Mouse (Mus musculus): ENCODE results near the gene Ccdc71l.

Gene Ccdc71l

DNA sequence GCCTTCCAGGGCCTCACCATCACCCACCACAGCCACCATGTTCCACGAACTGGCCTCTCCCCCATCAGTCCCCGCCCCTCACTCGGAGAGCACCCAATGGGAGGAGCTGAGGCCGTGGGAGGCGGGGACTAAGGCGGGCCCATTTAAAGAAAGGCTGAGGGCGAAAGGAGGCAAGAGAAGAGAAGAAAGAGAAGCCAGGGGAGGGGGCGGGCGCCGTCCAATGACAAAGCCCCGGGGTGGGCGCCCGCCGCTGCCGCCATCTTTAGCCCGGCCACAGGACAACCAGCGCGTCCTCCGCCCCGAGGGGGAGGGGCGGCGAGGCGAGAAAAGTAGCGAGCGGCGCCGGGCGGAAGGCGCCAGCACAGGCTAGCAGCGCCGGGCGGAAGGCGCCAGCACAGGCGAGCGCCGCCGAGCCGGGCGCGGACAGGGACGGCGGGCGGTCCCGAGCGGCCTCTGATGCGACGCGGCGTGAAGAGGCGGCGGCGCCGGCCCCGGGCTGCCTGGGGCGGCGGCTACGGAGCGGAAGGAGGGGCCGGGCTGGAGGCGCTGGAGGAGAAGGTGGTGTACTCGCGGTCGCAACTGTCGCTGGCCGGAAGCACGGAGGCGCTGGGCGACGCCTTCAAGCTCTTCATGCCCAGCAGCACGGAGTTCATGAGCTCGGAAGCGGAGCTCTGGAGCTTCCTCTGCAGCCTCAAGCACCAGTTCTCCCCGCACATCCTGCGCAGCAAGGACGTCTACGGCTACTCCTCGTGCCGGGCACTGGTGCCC lies at the start of gene Ccdc71l:
TSS of gene Ccdc71l (plus strand) at position 177 of the 768 bp plus-strand sequence.
- peak; percentile 88 for DNase-seq

DNA sequence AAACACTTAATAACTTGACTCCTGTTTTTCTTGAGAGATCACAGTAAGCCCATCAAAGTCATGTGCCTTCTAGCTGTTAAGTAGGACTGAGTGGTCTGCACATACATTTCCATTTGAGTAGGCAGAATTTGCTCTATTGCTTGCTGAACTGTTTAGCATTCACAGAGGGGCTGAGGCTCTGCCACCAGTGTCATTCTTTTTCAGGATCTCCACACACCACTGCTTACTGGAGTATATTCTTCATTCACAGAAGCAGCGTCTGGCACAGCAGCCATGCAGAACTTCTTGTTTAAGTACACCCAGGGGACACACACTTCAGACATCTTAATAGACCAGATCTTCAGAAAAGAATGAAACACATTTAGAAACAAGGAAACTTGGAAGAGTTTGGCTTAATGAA lies 39.4 kb upstream of the Ccdc71l start:
- DNase-seq, result no peak

DNA sequence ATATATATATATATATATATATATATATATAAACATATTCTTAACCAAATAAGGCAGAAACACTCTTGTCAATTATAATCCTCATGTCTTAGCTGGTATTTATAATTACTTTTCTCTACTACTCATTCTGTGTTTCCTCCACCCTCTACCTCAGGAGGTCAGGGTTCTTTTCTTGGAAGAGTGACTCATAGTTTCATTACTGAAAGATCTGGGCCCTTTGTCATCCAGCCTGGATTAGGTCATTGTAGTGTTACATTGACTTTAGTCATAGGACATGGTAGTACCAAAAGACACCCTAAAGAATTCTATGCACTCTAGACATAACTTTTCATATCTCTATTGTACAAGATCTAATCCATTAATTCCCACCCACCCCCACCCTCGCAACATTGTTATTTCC lies 35.0 kb upstream of the Ccdc71l start:
- no peak for DNase-seq

DNA sequence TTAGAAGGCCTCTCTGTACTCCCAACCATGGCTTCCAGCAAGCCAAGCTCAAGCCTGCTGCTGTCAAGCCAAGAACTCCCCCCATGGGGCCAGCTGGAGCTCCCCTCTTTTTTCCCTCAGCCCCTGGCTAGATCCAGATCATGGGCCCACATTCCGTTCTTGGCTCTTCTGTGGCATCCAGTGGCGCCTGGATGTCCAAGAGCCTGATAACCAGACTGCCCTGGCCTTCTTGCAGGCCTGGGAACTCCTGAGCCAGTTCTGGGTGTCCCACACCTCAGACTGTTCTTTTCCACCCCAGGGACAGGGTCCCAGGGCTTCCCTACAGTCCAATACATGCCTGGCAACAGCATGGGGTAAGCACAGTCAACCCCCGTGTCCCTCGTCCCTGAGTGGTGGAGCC lies 32.4 kb upstream of the Ccdc71l start:
- DNase-seq, result no peak

DNA sequence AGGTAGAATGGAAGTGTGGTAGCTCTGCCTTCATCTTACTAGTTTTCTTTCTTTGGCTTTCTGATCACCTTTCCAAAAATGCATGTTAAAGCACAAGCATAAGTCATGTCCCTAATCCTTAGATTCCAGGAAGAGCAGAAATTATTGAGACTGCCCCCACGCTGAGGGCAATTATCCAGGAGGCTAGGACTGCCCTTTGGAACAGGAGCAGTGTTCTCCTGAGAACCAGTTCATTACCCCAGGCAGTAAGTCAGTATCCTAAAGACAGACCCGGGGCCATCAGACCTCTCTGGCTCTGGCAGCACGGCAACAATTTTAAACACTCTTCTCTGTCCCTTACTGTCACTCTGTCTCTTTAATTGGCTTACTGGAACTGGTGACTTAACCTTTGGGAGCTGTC lies 30.0 kb upstream of the Ccdc71l start:
- no peak for DNase-seq

DNA sequence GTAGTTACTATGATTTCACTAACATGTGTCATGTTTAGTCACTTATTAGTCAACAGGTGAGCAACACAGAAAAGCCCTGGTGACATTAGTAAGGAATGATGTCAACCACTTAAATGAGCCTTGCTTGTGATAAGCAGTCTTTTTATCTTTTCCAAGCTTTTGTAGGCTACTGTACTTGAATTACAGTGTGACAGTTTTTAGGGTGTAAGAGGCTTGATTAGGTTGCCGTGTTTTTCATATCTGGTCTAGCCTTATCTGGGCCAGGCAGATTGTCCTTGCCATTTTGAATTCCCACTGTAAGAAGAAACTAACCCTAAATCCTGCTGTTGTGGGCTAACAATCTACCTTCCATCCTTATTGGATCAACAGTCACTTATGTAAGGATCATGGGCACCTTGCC lies 26.6 kb upstream of the Ccdc71l start:
- DNase-seq, result no peak

DNA sequence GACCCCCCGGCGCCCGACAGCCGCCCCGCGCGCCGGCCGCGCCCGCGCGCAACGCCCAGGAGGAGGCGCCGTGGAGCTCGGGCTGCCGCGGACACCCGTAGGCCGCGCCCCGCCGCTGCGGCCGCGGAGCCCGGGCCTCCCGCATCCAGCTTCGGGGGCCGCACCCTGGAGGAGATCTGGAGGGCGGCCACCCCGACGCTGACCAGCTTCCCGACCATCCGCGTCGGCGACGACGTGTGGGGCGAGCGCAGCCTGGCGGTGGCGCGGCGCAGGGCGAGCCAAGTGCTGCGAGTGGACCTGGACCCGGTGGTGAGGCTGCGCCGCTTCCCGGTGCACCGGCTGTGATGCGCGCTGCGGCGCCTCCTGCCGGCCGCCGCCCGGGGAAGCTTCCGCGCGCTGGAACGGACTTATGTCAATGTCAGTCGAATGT lies 807 bp downstream of the Ccdc71l start:
- peak; percentile 85 to 88 for DNase-seq

DNA sequence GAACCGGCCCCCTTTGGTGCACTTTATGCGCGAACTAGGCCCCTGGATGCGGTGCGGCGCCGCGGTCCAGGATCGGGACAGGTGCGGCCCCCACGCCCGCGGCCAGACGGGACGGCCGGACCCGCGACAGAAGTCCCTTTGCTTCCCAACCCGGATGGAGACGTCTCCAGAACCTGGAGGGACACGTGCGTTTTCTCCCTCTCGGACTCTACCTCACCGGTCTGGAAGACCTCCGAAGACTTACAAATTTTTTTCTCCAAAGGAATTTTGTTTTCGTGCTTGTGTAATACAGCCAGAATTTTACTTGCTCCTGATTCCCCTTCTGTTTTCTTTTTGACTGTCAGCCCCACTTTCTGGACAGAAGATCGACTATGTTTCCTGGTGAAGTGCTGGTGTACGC lies 1.2 kb downstream of the Ccdc71l start:
- DNase-seq, result no peak

DNA sequence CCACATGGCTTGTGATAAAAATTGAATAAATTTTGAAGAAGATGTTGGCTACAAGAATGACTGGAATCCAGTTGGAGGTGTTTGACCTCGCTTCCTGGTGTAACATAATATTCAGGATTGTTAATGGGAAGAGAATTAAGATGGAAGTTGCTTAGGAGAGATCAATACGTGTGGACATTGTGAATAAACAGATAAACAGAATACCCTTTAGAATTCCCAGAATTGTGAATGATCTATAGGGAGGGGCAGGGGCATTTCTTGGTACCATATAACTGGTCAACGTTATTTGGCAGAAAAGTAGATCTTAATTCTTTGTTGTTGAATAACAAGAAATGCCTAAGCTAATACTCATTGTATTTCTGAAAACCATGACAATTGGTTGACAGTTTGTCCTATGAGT lies 2.0 kb downstream of the Ccdc71l start:
- DNase-seq, result no peak

DNA sequence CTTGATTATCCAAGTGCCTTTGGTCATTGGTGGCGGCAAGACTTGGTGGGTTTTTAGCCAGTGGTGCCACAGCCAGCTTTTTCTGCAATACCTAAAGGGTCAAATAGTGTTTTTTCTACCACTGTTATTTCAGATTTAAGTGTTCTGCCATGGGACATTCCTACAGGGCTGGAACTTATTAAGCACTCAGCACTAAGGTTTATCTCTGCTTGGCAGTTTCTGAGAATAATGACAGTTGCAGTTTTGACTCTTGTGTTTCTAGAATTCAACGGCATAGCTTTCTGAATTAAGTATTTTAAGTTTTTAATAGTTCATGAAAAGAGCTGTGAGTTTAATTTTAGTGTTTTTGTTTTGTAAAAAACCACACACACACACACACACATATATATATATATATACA lies 2.5 kb downstream of the Ccdc71l start:
- no peak for DNase-seq

DNA sequence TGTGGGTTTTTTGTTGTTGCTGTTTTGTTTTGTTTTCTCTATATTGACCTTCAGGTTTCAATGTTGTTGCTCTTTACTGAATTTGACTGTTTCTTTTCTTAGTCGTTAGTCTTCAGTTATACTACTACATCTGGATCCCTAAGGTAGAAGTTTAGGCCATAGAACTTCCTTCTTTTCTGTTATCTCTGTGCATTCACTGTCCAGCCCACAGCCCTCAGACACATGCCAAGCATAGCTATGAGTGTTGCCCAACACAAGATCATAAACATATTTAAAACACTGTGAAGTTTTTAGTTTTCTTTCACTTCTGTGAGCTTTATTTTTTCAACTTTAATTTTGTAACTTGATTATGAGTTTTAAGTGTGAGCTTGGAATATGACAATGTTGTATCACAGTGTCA lies 41.0 kb downstream of the Ccdc71l start:
- DNase-seq, result no peak

DNA sequence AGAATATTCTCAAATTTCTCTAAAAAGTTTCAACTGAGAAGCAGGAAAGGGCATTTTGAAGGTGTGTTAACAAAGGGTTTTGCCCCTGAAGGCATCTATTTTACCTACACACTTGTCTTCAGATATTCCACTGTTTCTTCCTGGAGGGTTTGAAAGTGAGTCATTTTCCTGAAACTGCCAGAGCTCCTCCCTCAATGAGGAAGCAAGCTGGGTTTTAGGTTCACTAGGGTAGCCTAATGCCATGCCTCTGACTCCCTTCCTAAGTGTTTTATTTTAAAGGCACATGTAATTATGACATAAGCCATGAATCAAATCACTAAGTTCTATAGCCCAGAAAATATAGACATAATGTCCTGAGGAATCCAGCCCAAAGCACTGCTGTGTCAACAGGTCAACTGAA lies 49.3 kb downstream of the Ccdc71l start:
- no peak for DNase-seq

DNA sequence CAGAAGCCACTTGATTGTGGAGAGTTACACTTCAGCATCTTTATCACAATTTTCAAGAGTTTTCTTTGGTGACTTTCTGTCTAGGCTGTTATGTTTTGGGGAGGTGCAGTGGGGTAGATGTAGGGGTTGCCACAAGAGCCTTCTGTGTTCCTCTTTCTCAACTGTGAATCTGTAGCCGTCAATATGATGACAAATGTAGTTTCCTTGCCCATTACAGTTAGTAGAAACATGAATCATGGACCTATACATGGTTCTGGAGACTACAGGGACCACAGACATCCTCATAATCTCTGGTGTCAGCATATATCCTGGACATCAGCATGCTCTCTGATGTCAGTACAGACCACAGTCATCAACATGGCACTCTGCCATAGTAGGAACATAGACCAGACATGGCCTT lies 52.5 kb downstream of the Ccdc71l start:
- no peak for DNase-seq

Data from cerebellum, postnatal 14 days (tissue).